8 mouse cellular contexts compared by ENCODE assay signal in genomic region chr15:102518859-102519201, GRCm38 (mm10). TPM values are rescaled to one million over a fixed set of nuclear protein-coding genes. Genes with fewer than 3 reads are reported as not detected.
A peak's percentile ranks its signal among the peaks of the same experiment; 100 is the strongest.
DNase-seq lines count a peak whose midpoint lies in the region; ATAC-seq and TF ChIP-seq lines count a peak whose summit lies in the region.
"Had no signal": no experiment of that assay in that cellular context is flagged by ENCODE, and none has a peak within 500 bp of the region (broad histone marks: within the 10 kb centered on the region; RNA-seq: fewer than 3 reads in every experiment).

No protein-coding gene starts in this region.

- H3K4me3 ChIP-seq in megakaryocyte, embryonic 14.5 days (replicated peaks) = peak overlapping the region; percentile 95
- H3K4me3 ChIP-seq in forebrain, embryonic 12.5 days (replicated peaks) = peak overlapping the region; percentile 72
- H3K4me3 ChIP-seq in limb, embryonic 14.5 days (replicated peaks; ENCODE audit: low read length) = peak overlapping the region; percentile 69
- peak overlapping the region; percentile 47 for H3K4me3 ChIP-seq in stomach, embryonic 14.5 days (ENCODE audit: low read depth, low read length)

- no peak for ATAC-seq in megakaryocyte, adult 5-6 weeks (ENCODE audit: poor library complexity, severe bottlenecking)
- no peak for ATAC-seq in forebrain, embryonic 12.5 days (ENCODE audit: low FRiP score)
- no peak for ATAC-seq in limb, embryonic 14.5 days (ENCODE audit: low FRiP score, low read depth)
- ATAC-seq in stomach, embryonic 14.5 days (ENCODE audit: insufficient number of reproducible peaks, insufficient read depth, low FRiP score, low read depth) = no peak

- TF ChIP-seq POLR2A in limb, embryonic 14.5 days (IDR thresholded peaks at IDR 0.05; ENCODE audit: borderline replicate concordance, extremely low read depth, insufficient read depth, insufficient read length) = no peak

- 21% methylated on average over 9 of the region's 9 CpGs for WGBS in forebrain, embryonic 12.5 days
- WGBS in limb, embryonic 14.5 days = 17% methylated on average over 9 of the region's 9 CpGs
- 12% methylated on average over 9 of the region's 9 CpGs for WGBS in stomach, embryonic 14.5 days

- no peaks in the 10 kb centered on the region for H3K27me3 ChIP-seq in megakaryocyte, embryonic 14.5 days (replicated peaks)
- no peaks in the 10 kb centered on the region for H3K27me3 ChIP-seq in forebrain, embryonic 12.5 days
- no peaks in the 10 kb centered on the region for H3K27me3 ChIP-seq in limb, embryonic 14.5 days (ENCODE audit: control insufficient read depth, insufficient read depth, low read length)
- H3K27me3 ChIP-seq in stomach, embryonic 14.5 days (ENCODE audit: control insufficient read depth, insufficient read depth, low read length) = no peaks in the 10 kb centered on the region

- DNase-seq in limb, embryonic 14.5 days (ENCODE audit: low spot score) = no peak
- DNase-seq in cerebellum, adult 9-10 months = no peak
- no peak for DNase-seq in left cerebral cortex, postnatal 14 days (ENCODE audit: low spot score in 2 of 2)

- peak overlapping the region; percentile 64 for H3K4me2 ChIP-seq in forebrain, embryonic 12.5 days
- peak overlapping the region; percentile 85 for H3K4me2 ChIP-seq in limb, embryonic 14.5 days (replicated peaks; ENCODE audit: low read depth, low read length, severe bottlenecking)
- H3K4me2 ChIP-seq in stomach, embryonic 14.5 days (replicated peaks; ENCODE audit: low read depth, low read length) = peak overlapping the region; percentile 77

- peak overlapping the region; percentile 99 for H3K27ac ChIP-seq in forebrain, embryonic 12.5 days
- H3K27ac ChIP-seq in limb, embryonic 14.5 days (replicated peaks; ENCODE audit: low read depth, low read length) = peak overlapping the region; percentile 99
- H3K27ac ChIP-seq in stomach, embryonic 14.5 days (ENCODE audit: low read length) = peak overlapping the region; percentile 99

- peaks cover 61% of the 10 kb centered on the region for H3K4me1 ChIP-seq in megakaryocyte, embryonic 14.5 days
- peaks cover 45% of the 10 kb centered on the region for H3K4me1 ChIP-seq in forebrain, embryonic 12.5 days
- peaks cover 20% of the 10 kb centered on the region for H3K4me1 ChIP-seq in limb, embryonic 14.5 days (ENCODE audit: control insufficient read depth, insufficient read depth, low read length)
- H3K4me1 ChIP-seq in stomach, embryonic 14.5 days (ENCODE audit: control insufficient read depth, insufficient read depth, low read length) = peaks cover 13% of the 10 kb centered on the region; the same call in 1 of the 2 replicates

- H3K9me3 ChIP-seq in megakaryocyte, embryonic 14.5 days = no peaks in the 10 kb centered on the region
- no peaks in the 10 kb centered on the region for H3K9me3 ChIP-seq in forebrain, embryonic 12.5 days
- H3K9me3 ChIP-seq in limb, embryonic 14.5 days (ENCODE audit: control insufficient read depth, low read length) = no peaks in the 10 kb centered on the region
- no peaks in the 10 kb centered on the region for H3K9me3 ChIP-seq in stomach, embryonic 14.5 days (ENCODE audit: control insufficient read depth, low read depth, low read length)

- H3K9ac ChIP-seq in forebrain, embryonic 12.5 days = peak overlapping the region; percentile 80
- H3K9ac ChIP-seq in limb, embryonic 14.5 days (ENCODE audit: low read depth, low read length, severe bottlenecking) = peak overlapping the region; percentile 69
- H3K9ac ChIP-seq in stomach, embryonic 14.5 days (replicated peaks; ENCODE audit: low read depth, low read length) = peak overlapping the region; percentile 57

- intact Hi-C loops in left cerebral cortex, postnatal 14 days (cut with DNase I) = no loop called here

- peaks cover 29% of the 10 kb centered on the region for H3K36me3 ChIP-seq in megakaryocyte, embryonic 14.5 days (replicated peaks; ENCODE audit: low read length)
- H3K36me3 ChIP-seq in forebrain, embryonic 12.5 days (replicated peaks) = peaks cover 31% of the 10 kb centered on the region
- peaks cover 21% of the 10 kb centered on the region for H3K36me3 ChIP-seq in limb, embryonic 14.5 days (ENCODE audit: control insufficient read depth, insufficient read depth, low read length)
- H3K36me3 ChIP-seq in stomach, embryonic 14.5 days (ENCODE audit: control insufficient read depth, insufficient read depth, low read length) = peaks cover 20% of the 10 kb centered on the region; the same call in 1 of the 2 replicates

RNA-seq across cellular contexts. Expression of gene Tarbp2, which starts 0.8 kb away (rescaled TPM):
- polyA plus RNA-seq in megakaryocyte, embryonic 14.5 days (2012; ENCODE audit: insufficient read depth, low replicate concordance) = 46.9 and 64.7 TPM in 2 replicates
- total RNA-seq in megakaryocyte, adult 5-6 weeks (2015) = 10.7 and 14.1 TPM in 2 replicates
- total RNA-seq in megakaryocyte, adult 5-6 weeks (2017) = 19.4 and 21.2 TPM in 2 replicates
- 91.9 and 93.5 TPM in 2 replicates for polyA plus RNA-seq in forebrain, embryonic 12.5 days (2016; fragmentation: Nextera tagmentation; extraction: Ambion mirVana)
- 132 and 150 TPM in 2 replicates for polyA plus RNA-seq in limb, embryonic 14.5 days (2012; rRNA removed)
- 78.1 and 86.6 TPM in 2 replicates for polyA plus RNA-seq in limb, embryonic 14.5 days (2014; fragmentation: Nextera tagmentation; extraction: Ambion mirVana)
- 87.0 and 101 TPM in 2 replicates for polyA plus RNA-seq in stomach, embryonic 14.5 days (2014; fragmentation: Nextera tagmentation; extraction: Ambion mirVana)
- 10 to 100 TPM; 32.4 to 34.2 TPM for total RNA-seq in left cerebral cortex, postnatal 14 days (2021)

RNA-seq across cellular contexts. Expression of gene Map3k12, which starts 2.0 kb away (rescaled TPM):
- 2.3 and 5.9 TPM in 2 replicates for polyA plus RNA-seq in megakaryocyte, embryonic 14.5 days (2012; ENCODE audit: insufficient read depth, low replicate concordance)
- 0.09 and 0.27 TPM in 2 replicates for total RNA-seq in megakaryocyte, adult 5-6 weeks (2015)
- 0.33 and 0.85 TPM in 2 replicates for total RNA-seq in megakaryocyte, adult 5-6 weeks (2017)
- 39.4 and 40.1 TPM in 2 replicates for polyA plus RNA-seq in forebrain, embryonic 12.5 days (2016; fragmentation: Nextera tagmentation; extraction: Ambion mirVana)
- 36.3 and 38.3 TPM in 2 replicates for polyA plus RNA-seq in limb, embryonic 14.5 days (2012; rRNA removed)
- 15.8 and 18.7 TPM in 2 replicates for polyA plus RNA-seq in limb, embryonic 14.5 days (2014; fragmentation: Nextera tagmentation; extraction: Ambion mirVana)
- polyA plus RNA-seq in stomach, embryonic 14.5 days (2014; fragmentation: Nextera tagmentation; extraction: Ambion mirVana) = 18.6 and 20.0 TPM in 2 replicates
- 10 to 100 TPM; 93.7 to 94.0 TPM for total RNA-seq in left cerebral cortex, postnatal 14 days (2021)

RNA-seq across cellular contexts. Expression of gene Npff, which starts 5.9 kb away (rescaled TPM):
- polyA plus RNA-seq in megakaryocyte, embryonic 14.5 days (2012; ENCODE audit: insufficient read depth, low replicate concordance) = 4.0 TPM in 1 of 2 replicates, not detected in the other
- 2.8 and 5.0 TPM in 2 replicates for total RNA-seq in megakaryocyte, adult 5-6 weeks (2015)
- 0.81 TPM in 1 of 2 replicates, not detected in the other for total RNA-seq in megakaryocyte, adult 5-6 weeks (2017)
- 2.7 and 2.9 TPM in 2 replicates for polyA plus RNA-seq in forebrain, embryonic 12.5 days (2016; fragmentation: Nextera tagmentation; extraction: Ambion mirVana)
- 13.7 and 14.4 TPM in 2 replicates for polyA plus RNA-seq in limb, embryonic 14.5 days (2012; rRNA removed)
- 2.5 and 2.8 TPM in 2 replicates for polyA plus RNA-seq in limb, embryonic 14.5 days (2014; fragmentation: Nextera tagmentation; extraction: Ambion mirVana)
- polyA plus RNA-seq in stomach, embryonic 14.5 days (2014; fragmentation: Nextera tagmentation; extraction: Ambion mirVana) = 2.3 and 3.1 TPM in 2 replicates
- total RNA-seq in left cerebral cortex, postnatal 14 days (2021) = 1 to 10 TPM; 1.6 to 3.7 TPM

RNA-seq across cellular contexts. Expression of gene Gm10337, which starts 15.3 kb away (rescaled TPM):
- polyA plus RNA-seq in megakaryocyte, embryonic 14.5 days (2012; ENCODE audit: insufficient read depth, low replicate concordance) = not detected in 2 replicates
- not detected in 2 replicates for total RNA-seq in megakaryocyte, adult 5-6 weeks (2015)
- not detected in 2 replicates for total RNA-seq in megakaryocyte, adult 5-6 weeks (2017)
- 3.9 and 7.9 TPM in 2 replicates for polyA plus RNA-seq in forebrain, embryonic 12.5 days (2016; fragmentation: Nextera tagmentation; extraction: Ambion mirVana)
- polyA plus RNA-seq in limb, embryonic 14.5 days (2012; rRNA removed) = not detected in 2 replicates
- polyA plus RNA-seq in limb, embryonic 14.5 days (2014; fragmentation: Nextera tagmentation; extraction: Ambion mirVana) = not detected in 2 replicates
- 4.5 and 7.0 TPM in 2 replicates for polyA plus RNA-seq in stomach, embryonic 14.5 days (2014; fragmentation: Nextera tagmentation; extraction: Ambion mirVana)
- total RNA-seq in left cerebral cortex, postnatal 14 days (2021) = not detected
- total RNA-seq: adrenal gland, postnatal 25 days had no signal

RNA-seq across cellular contexts. Expression of gene Pcbp2, which starts 48.5 kb away (rescaled TPM):
- polyA plus RNA-seq in megakaryocyte, embryonic 14.5 days (2012; ENCODE audit: insufficient read depth, low replicate concordance) = 254 and 404 TPM in 2 replicates
- total RNA-seq in megakaryocyte, adult 5-6 weeks (2015) = 705 and 801 TPM in 2 replicates
- 156 and 205 TPM in 2 replicates for total RNA-seq in megakaryocyte, adult 5-6 weeks (2017)
- 191 and 192 TPM in 2 replicates for polyA plus RNA-seq in forebrain, embryonic 12.5 days (2016; fragmentation: Nextera tagmentation; extraction: Ambion mirVana)
- 814 and 942 TPM in 2 replicates for polyA plus RNA-seq in limb, embryonic 14.5 days (2012; rRNA removed)
- polyA plus RNA-seq in limb, embryonic 14.5 days (2014; fragmentation: Nextera tagmentation; extraction: Ambion mirVana) = 324 and 328 TPM in 2 replicates
- polyA plus RNA-seq in stomach, embryonic 14.5 days (2014; fragmentation: Nextera tagmentation; extraction: Ambion mirVana) = 298 and 302 TPM in 2 replicates
- total RNA-seq in left cerebral cortex, postnatal 14 days (2021) = 100 to 1,000 TPM; 436 to 453 TPM
